Mouse (Mus musculus): ENCODE measurements around the gene Zdhhc7.
A peak's percentile ranks its signal among the peaks of the same experiment; 100 is the strongest.

Gene Zdhhc7

GRCm38 (mm10) chr8:120114315-120114841 lies 13.1 kb upstream of the Zdhhc7 start:
- DNase-seq (ENCODE audit: low read depth), result no peak

- peak; percentile 100 for DNase-seq (ENCODE audit: low read depth)
These were observed 12.5 kb upstream of the Zdhhc7 start, which contains the start of gene 6430548M08Rik for GRCm38 (mm10) chr8:120113758-120114255. Gene 6430548M08Rik (plus strand): TSS chr8:120114152.

- no peak for DNase-seq (ENCODE audit: low read depth)
These were observed 12.0 kb upstream of the Zdhhc7 start for GRCm38 (mm10) chr8:120113306-120113705.

GRCm38 (mm10) chr8:120112535-120112934 lies 11.3 kb upstream of the Zdhhc7 start:
- no peak for DNase-seq (ENCODE audit: low read depth)

- DNase-seq (ENCODE audit: low read depth), result no peak
These were observed 10.1 kb upstream of the Zdhhc7 start for GRCm38 (mm10) chr8:120111382-120111781.

- DNase-seq (ENCODE audit: low read depth), result no peak
These were observed 9.7 kb upstream of the Zdhhc7 start for GRCm38 (mm10) chr8:120110966-120111365.

- DNase-seq (ENCODE audit: low read depth), result no peak
These were observed 7.9 kb upstream of the Zdhhc7 start for GRCm38 (mm10) chr8:120109149-120109548.

GRCm38 (mm10) chr8:120104721-120105272 lies 3.5 kb upstream of the Zdhhc7 start:
- DNase-seq (ENCODE audit: low read depth), result no peak

GRCm38 (mm10) chr8:120103916-120104315 lies 2.6 kb upstream of the Zdhhc7 start:
- DNase-seq (ENCODE audit: low read depth), result no peak

GRCm38 (mm10) chr8:120100388-120101067 lies 754 bp downstream of the Zdhhc7 start:
- DNase-seq (ENCODE audit: low read depth), result no peak

- DNase-seq (ENCODE audit: low read depth), result no peak
These were observed 4.8 kb downstream of the Zdhhc7 start for GRCm38 (mm10) chr8:120096486-120096885.

- DNase-seq (ENCODE audit: low read depth), result no peak
These were observed 6.5 kb downstream of the Zdhhc7 start for GRCm38 (mm10) chr8:120094801-120095200.

GRCm38 (mm10) chr8:120093103-120093502 lies 8.2 kb downstream of the Zdhhc7 start:
- DNase-seq (ENCODE audit: low read depth), result no peak

- DNase-seq (ENCODE audit: low read depth), result no peak
These were observed 10.2 kb downstream of the Zdhhc7 start for GRCm38 (mm10) chr8:120091032-120091431.

GRCm38 (mm10) chr8:120089511-120089910 lies 11.8 kb downstream of the Zdhhc7 start:
- no peak for DNase-seq (ENCODE audit: low read depth)

- no peak for DNase-seq (ENCODE audit: low read depth)
These were observed 16.5 kb downstream of the Zdhhc7 start for GRCm38 (mm10) chr8:120084783-120085182.

- DNase-seq (ENCODE audit: low read depth), result no peak
These were observed 18.0 kb downstream of the Zdhhc7 start for GRCm38 (mm10) chr8:120083261-120083660.

GRCm38 (mm10) chr8:120079361-120079760 lies 21.9 kb downstream of the Zdhhc7 start:
- no peak for DNase-seq (ENCODE audit: low read depth)

GRCm38 (mm10) chr8:120078080-120078479 lies 23.2 kb downstream of the Zdhhc7 start:
- DNase-seq (ENCODE audit: low read depth), result peak; percentile 49

GRCm38 (mm10) chr8:120075347-120075746 lies 25.9 kb downstream of the Zdhhc7 start:
- no peak for DNase-seq (ENCODE audit: low read depth)

- no peak for DNase-seq (ENCODE audit: low read depth)
These were observed 26.8 kb downstream of the Zdhhc7 start for GRCm38 (mm10) chr8:120074516-120074915.

GRCm38 (mm10) chr8:120072827-120073226 lies 28.5 kb downstream of the Zdhhc7 start:
- DNase-seq (ENCODE audit: low read depth), result no peak

GRCm38 (mm10) chr8:120072259-120072658 lies 29.0 kb downstream of the Zdhhc7 start:
- no peak for DNase-seq (ENCODE audit: low read depth)
